Mouse (Mus musculus) stomach, postnatal 0 days (tissue): Measurements from ENCODE around the gene Rbbp7. TPM values are rescaled to one million over a fixed set of nuclear protein-coding genes. Genes with fewer than 3 reads are reported as not detected.

ENCODE experiments used
- ATAC-seq: fragments of 200-750 bp; cut with Nextera tagmentation; 2 replicates; pipeline ENCODE4 v1.8.0; 2017; ENCODE audit not compliant: low FRiP score, low TSS enrichment
- DNase-seq: peaks from one replicate; pipeline ENCODE4 v3.0.0-alpha.2; 2016; ENCODE audit warnings: low spot score
- H3K27ac ChIP-seq: fragments of 300-500 bp; sonication (generic); replicated peaks from 2 replicates; pipeline ENCODE4 v1.5.1; 2014; ENCODE audit warnings: mild to moderate bottlenecking, control low read depth
- H3K27me3 ChIP-seq: fragments of 300-500 bp; sonication (generic); 2 replicates; pipeline ENCODE4 v1.6.1; 2014; ENCODE audit warnings: low read length; ENCODE audit not compliant: control insufficient read depth, insufficient read depth
- H3K36me3 ChIP-seq: fragments of 300-500 bp; sonication (generic); 2 replicates; pipeline ENCODE4 v1.6.1; 2014; ENCODE audit warnings: low read length, mixed read lengths; ENCODE audit not compliant: control insufficient read depth, insufficient read depth
- H3K4me1 ChIP-seq: fragments of 300-500 bp; sonication (generic); replicated peaks from 2 replicates; pipeline ENCODE4 v1.6.1; 2014; ENCODE audit warnings: antibody characterized with exemption; ENCODE audit not compliant: control insufficient read depth, insufficient read depth
- H3K4me2 ChIP-seq: fragments of 300-500 bp; sonication (generic); replicated peaks from 2 replicates; pipeline ENCODE4 v1.6.1; 2014; ENCODE audit warnings: low read depth, mild to moderate bottlenecking, control low read depth, moderate library complexity
- H3K4me3 ChIP-seq: fragments of 300-500 bp; sonication (generic); 2 replicates; pipeline ENCODE4 v1.5.1; 2014; ENCODE audit warnings: low read depth, low read length, control low read depth
- H3K9ac ChIP-seq: fragments of 300-500 bp; sonication (generic); 2 replicates; pipeline ENCODE4 v1.6.1; 2014; ENCODE audit warnings: mild to moderate bottlenecking, low read length, control low read depth, mixed read lengths
- H3K9me3 ChIP-seq: fragments of 300-500 bp; sonication (generic); 2 replicates; pipeline ENCODE4 v1.6.1; 2016; ENCODE audit warnings: low read length; ENCODE audit not compliant: control insufficient read depth
- CTCF ChIP-seq: IDR thresholded peaks from 2 replicates; pipeline ENCODE4 v1.5.1; 2016; ENCODE audit warnings: antibody characterized with exemption, low read depth, mild to moderate bottlenecking, moderate library complexity
- EP300 ChIP-seq: optimal IDR thresholded peaks from 2 replicates; pipeline ENCODE3; 2016; ENCODE audit warnings: antibody characterized with exemption
- WGBS: fragments of 180-500 bp; shearing (Covaris S2); extraction: QIAGEN DNeasy Blood & Tissue Kit; methylation state at CpG from one replicate; pipeline ENCODE4 v1.1.7; 2014; 5-methylcytosine and 5-hydroxymethylcytosine counted together
- polyA plus RNA-seq: library from polyadenylated mRNA; unstranded; fragments of >200 nt; fragmentation: Nextera tagmentation; extraction: Ambion mirVana; gene quantifications from 2 replicates; pipeline ENCODE4 v1.2.1, GENCODE M21; 2015

Gene Rbbp7
- polyA plus RNA-seq, 1 experiment from 2014 or later: 276 TPM

- 89% methylated on average over 4 of the region's 4 CpGs for WGBS
- Histone ChIP-seq H3K36me3 (no peaks in the 10 kb centered on the region), H3K27me3 (no peaks in the 10 kb centered on the region), H3K4me2 (no peak overlapping the region), H3K4me1 (no peaks in the 10 kb centered on the region), H3K9ac (no peak overlapping the region), H3K4me3 (no peak overlapping the region), H3K9me3 (no peaks in the 10 kb centered on the region), H3K27ac (no peak overlapping the region)
- TF ChIP-seq EP300: no peak
- TF ChIP-seq CTCF: no peak
- ATAC-seq (no peak), DNase-seq (no peak)
These were observed 30.2 kb upstream of the Rbbp7 start for GRCm38 (mm10) chrX:162730031-162730430.

- Histone ChIP-seq H3K27me3 (no peaks in the 10 kb centered on the region), H3K36me3 (no peaks in the 10 kb centered on the region), H3K9me3 (no peaks in the 10 kb centered on the region), H3K27ac (peak overlapping the region; percentile 90), H3K4me1 (no peaks in the 10 kb centered on the region), H3K4me2 (peak overlapping the region; percentile 42), H3K4me3 (peak overlapping the region; percentile 34), H3K9ac (peak overlapping the region; percentile 50; the same call in 1 of the 2 replicates)
- peak; percentile 66 for DNase-seq
- peak; percentile 85 for ATAC-seq
- TF ChIP-seq EP300 (no peak), CTCF (peak; percentile 72)
- WGBS: 23% methylated on average over 25 of the region's 25 CpGs
These were observed 24.9 kb upstream of the Rbbp7 start for GRCm38 (mm10) chrX:162734997-162735929.

- Histone ChIP-seq H3K9ac (no peak overlapping the region), H3K9me3 (no peaks in the 10 kb centered on the region), H3K27me3 (no peaks in the 10 kb centered on the region), H3K36me3 (no peaks in the 10 kb centered on the region), H3K4me2 (peak overlapping the region; percentile 42), H3K4me1 (no peaks in the 10 kb centered on the region), H3K27ac (peak overlapping the region; percentile 90), H3K4me3 (peak overlapping the region; percentile 34)
- peak; percentile 85 for ATAC-seq
- TF ChIP-seq EP300 (no peak), CTCF (no peak)
- WGBS: 26% methylated on average over 8 of the region's 9 CpGs
- peak; percentile 56 for DNase-seq
These were observed 24.0 kb upstream of the Rbbp7 start for GRCm38 (mm10) chrX:162736140-162736659.

GRCm38 (mm10) chrX:162748696-162749420, 11.3 kb upstream of the Rbbp7 start:
- TF ChIP-seq EP300 (no peak), CTCF (no peak)
- H3K9me3 ChIP-seq: no peaks in the 10 kb centered on the region
- no peak for DNase-seq
- no peak overlapping the region for H3K4me3 ChIP-seq
- WGBS: 40% methylated on average over 9 of the region's 9 CpGs
- no peak overlapping the region for H3K4me2 ChIP-seq
- H3K36me3 ChIP-seq: no peaks in the 10 kb centered on the region
- ATAC-seq: no peak
- H3K27ac ChIP-seq: no peak overlapping the region
- no peaks in the 10 kb centered on the region for H3K4me1 ChIP-seq
- H3K27me3 ChIP-seq: no peaks in the 10 kb centered on the region
- H3K9ac ChIP-seq: no peak overlapping the region

- no peak for DNase-seq
- Histone ChIP-seq H3K4me1 (no peaks in the 10 kb centered on the region), H3K4me3 (no peak overlapping the region), H3K27ac (no peak overlapping the region), H3K9ac (no peak overlapping the region), H3K4me2 (no peak overlapping the region), H3K27me3 (no peaks in the 10 kb centered on the region), H3K9me3 (no peaks in the 10 kb centered on the region), H3K36me3 (no peaks in the 10 kb centered on the region)
- no peak for ATAC-seq
- 84% methylated on average over 2 of the region's 2 CpGs for WGBS
- no peak for TF ChIP-seq CTCF
These were observed 7.8 kb upstream of the Rbbp7 start for GRCm38 (mm10) chrX:162752418-162752817.
